Mouse (Mus musculus): ENCODE measurements around the gene Dync1li2. TPM values are rescaled to one million over a fixed set of nuclear protein-coding genes. Genes with fewer than 3 reads are reported as not detected.

Gene Dync1li2
- polyA plus RNA-seq, 1 experiment from 2014 or later, result 13.5 TPM

- Histone ChIP-seq H3K9me3 (replicated peaks) (no peaks in the 10 kb centered on the region), H3K4me1 (replicated peaks) (0 out of 2 replicates have a peak, but pooled peaks cover 4% of the 10 kb centered on the region), H3K4me2 (no peak overlapping the region), H3K9ac (no peak overlapping the region), H3K27ac (no peak overlapping the region), H3K27me3 (no peaks in the 10 kb centered on the region), H3K36me3 (peaks cover 19% of the 10 kb centered on the region), H3K4me3 (replicated peaks) (no peak overlapping the region)
- ATAC-seq (ENCODE audit: low read depth) (no peak), DNase-seq (no peak)
- WGBS (ENCODE audit: insufficient replicate concordance), result 75% methylated on average over 3 of the region's 3 CpGs
Measured at GRCm38 (mm10) chr8:104414204-104414603, 28.6 kb downstream of the Dync1li2 start.

- peaks cover 14% of the 10 kb centered on the region for H3K36me3 ChIP-seq
- DNase-seq (no peak), ATAC-seq (ENCODE audit: low read depth) (no peak)
- H3K27ac ChIP-seq, result no peak overlapping the region
- H3K9me3 ChIP-seq (replicated peaks), result no peaks in the 10 kb centered on the region
- WGBS (ENCODE audit: insufficient replicate concordance), result 52% methylated on average over 4 of the region's 4 CpGs
- no peak overlapping the region for H3K4me3 ChIP-seq (replicated peaks)
- no peak overlapping the region for H3K9ac ChIP-seq
- no peak overlapping the region for H3K4me2 ChIP-seq
- H3K27me3 ChIP-seq, result no peaks in the 10 kb centered on the region
- H3K4me1 ChIP-seq (replicated peaks), result 0 out of 2 replicates have a peak, but pooled peaks cover 4% of the 10 kb centered on the region
Measured at GRCm38 (mm10) chr8:104413770-104414169, 29.1 kb downstream of the Dync1li2 start.

GRCm38 (mm10) chr8:104412805-104413532 lies 29.9 kb downstream of the Dync1li2 start:
- Histone ChIP-seq H3K9ac (no peak overlapping the region), H3K27ac (no peak overlapping the region), H3K4me2 (no peak overlapping the region), H3K4me3 (replicated peaks) (no peak overlapping the region), H3K36me3 (peaks cover 9% of the 10 kb centered on the region; the same call in 1 of the 2 replicates), H3K27me3 (no peaks in the 10 kb centered on the region), H3K4me1 (replicated peaks) (0 out of 2 replicates have a peak, but pooled peaks cover 4% of the 10 kb centered on the region), H3K9me3 (replicated peaks) (no peaks in the 10 kb centered on the region)
- no peak for ATAC-seq (ENCODE audit: low read depth)
- DNase-seq, result no peak
- WGBS (ENCODE audit: insufficient replicate concordance), result 63% methylated on average over 7 of the region's 7 CpGs

GRCm38 (mm10) chr8:104411972-104412371 lies 30.9 kb downstream of the Dync1li2 start:
- no peaks in the 10 kb centered on the region for H3K27me3 ChIP-seq
- no peaks in the 10 kb centered on the region; the same call in 1 of the 2 replicates for H3K36me3 ChIP-seq
- no peak overlapping the region for H3K4me3 ChIP-seq (replicated peaks)
- no peak overlapping the region for H3K9ac ChIP-seq
- DNase-seq, result no peak
- no peak for ATAC-seq (ENCODE audit: low read depth)
- H3K4me2 ChIP-seq, result no peak overlapping the region
- WGBS (ENCODE audit: insufficient replicate concordance), result 52% methylated on average over 3 of the region's 3 CpGs
- no peaks in the 10 kb centered on the region for H3K9me3 ChIP-seq (replicated peaks)
- H3K4me1 ChIP-seq (replicated peaks), result 0 out of 2 replicates have a peak, but pooled peaks cover 4% of the 10 kb centered on the region
- H3K27ac ChIP-seq, result no peak overlapping the region

- no peak overlapping the region for H3K4me2 ChIP-seq
- DNase-seq, result no peak
- H3K4me3 ChIP-seq (replicated peaks), result no peak overlapping the region
- no peak overlapping the region for H3K9ac ChIP-seq
- H3K4me1 ChIP-seq (replicated peaks), result 0 out of 2 replicates have a peak, but pooled peaks cover 4% of the 10 kb centered on the region
- 62% methylated on average over 3 of the region's 3 CpGs for WGBS (ENCODE audit: insufficient replicate concordance)
- no peaks in the 10 kb centered on the region for H3K27me3 ChIP-seq
- H3K36me3 ChIP-seq, result no peaks in the 10 kb centered on the region
- no peaks in the 10 kb centered on the region for H3K9me3 ChIP-seq (replicated peaks)
- no peak overlapping the region for H3K27ac ChIP-seq
- no peak for ATAC-seq (ENCODE audit: low read depth)
Measured at GRCm38 (mm10) chr8:104411468-104411867, 31.4 kb downstream of the Dync1li2 start.

- Histone ChIP-seq H3K9ac (no peak overlapping the region), H3K27me3 (no peaks in the 10 kb centered on the region), H3K36me3 (no peaks in the 10 kb centered on the region), H3K4me3 (replicated peaks) (no peak overlapping the region), H3K27ac (no peak overlapping the region), H3K4me1 (replicated peaks) (0 out of 2 replicates have a peak, but pooled peaks cover 4% of the 10 kb centered on the region), H3K9me3 (replicated peaks) (no peaks in the 10 kb centered on the region), H3K4me2 (no peak overlapping the region)
- no peak for DNase-seq
- WGBS (ENCODE audit: insufficient replicate concordance), result 57% methylated on average over 7 of the region's 7 CpGs
- ATAC-seq (ENCODE audit: low read depth), result no peak
Measured at GRCm38 (mm10) chr8:104410628-104411273, 32.1 kb downstream of the Dync1li2 start.

- 57% methylated on average over 7 of the region's 7 CpGs for WGBS (ENCODE audit: insufficient replicate concordance)
- ATAC-seq (ENCODE audit: low read depth) (no peak), DNase-seq (no peak)
- Histone ChIP-seq H3K27ac (no peak overlapping the region), H3K27me3 (no peaks in the 10 kb centered on the region), H3K36me3 (no peaks in the 10 kb centered on the region), H3K9ac (no peak overlapping the region), H3K4me2 (no peak overlapping the region), H3K4me3 (replicated peaks) (no peak overlapping the region), H3K4me1 (replicated peaks) (0 out of 2 replicates have a peak, but pooled peaks cover under 1% of the 10 kb centered on the region), H3K9me3 (replicated peaks) (no peaks in the 10 kb centered on the region)
Measured at GRCm38 (mm10) chr8:104408328-104409110, 34.3 kb downstream of the Dync1li2 start.

GRCm38 (mm10) chr8:104406340-104407128 lies 36.3 kb downstream of the Dync1li2 start:
- DNase-seq (no peak), ATAC-seq (ENCODE audit: low read depth) (no peak)
- H3K27ac ChIP-seq, result no peak overlapping the region
- WGBS (ENCODE audit: insufficient replicate concordance), result 58% methylated on average over 6 of the region's 6 CpGs
- no peaks in the 10 kb centered on the region for H3K4me1 ChIP-seq (replicated peaks)
- H3K9me3 ChIP-seq (replicated peaks), result no peaks in the 10 kb centered on the region
- no peak overlapping the region for H3K4me2 ChIP-seq
- H3K4me3 ChIP-seq (replicated peaks), result no peak overlapping the region
- H3K27me3 ChIP-seq, result no peaks in the 10 kb centered on the region
- no peaks in the 10 kb centered on the region for H3K36me3 ChIP-seq
- H3K9ac ChIP-seq, result no peak overlapping the region

GRCm38 (mm10) chr8:104405430-104406187 lies 37.2 kb downstream of the Dync1li2 start:
- ATAC-seq (ENCODE audit: low read depth) (no peak), DNase-seq (no peak)
- no peaks in the 10 kb centered on the region for H3K4me1 ChIP-seq (replicated peaks)
- H3K9me3 ChIP-seq (replicated peaks), result no peaks in the 10 kb centered on the region
- H3K4me2 ChIP-seq, result no peak overlapping the region
- no peak overlapping the region for H3K4me3 ChIP-seq (replicated peaks)
- WGBS (ENCODE audit: insufficient replicate concordance), result 61% methylated on average over 15 of the region's 15 CpGs
- no peak overlapping the region for H3K27ac ChIP-seq
- H3K36me3 ChIP-seq, result no peaks in the 10 kb centered on the region
- no peak overlapping the region for H3K9ac ChIP-seq
- no peaks in the 10 kb centered on the region for H3K27me3 ChIP-seq

GRCm38 (mm10) chr8:104403596-104403995 lies 39.3 kb downstream of the Dync1li2 start:
- H3K27ac ChIP-seq, result no peak overlapping the region
- H3K4me2 ChIP-seq, result no peak overlapping the region
- H3K36me3 ChIP-seq, result no peaks in the 10 kb centered on the region
- no peaks in the 10 kb centered on the region for H3K27me3 ChIP-seq
- ATAC-seq (ENCODE audit: low read depth) (no peak), DNase-seq (no peak)
- 53% methylated on average over 3 of the region's 3 CpGs for WGBS (ENCODE audit: insufficient replicate concordance)
- no peak overlapping the region for H3K9ac ChIP-seq
- no peak overlapping the region for H3K4me3 ChIP-seq (replicated peaks)
- H3K9me3 ChIP-seq (replicated peaks), result no peaks in the 10 kb centered on the region
- H3K4me1 ChIP-seq (replicated peaks), result no peaks in the 10 kb centered on the region

All from liver, embryonic 13.5 days (tissue).